Mouse (Mus musculus) lung, postnatal 0 days (tissue): ENCODE measurements at regions not wholly inside any gene's neighbourhood (a gene's known extent, or its start where the extent isn't known, plus 50 kb on each side); places are given as distances from the start of the nearest gene placed in this dataset.

ENCODE experiments used
- CTCF ChIP-seq: IDR thresholded peaks from 2 replicates; pipeline ENCODE4 v1.5.1; 2016; ENCODE audit warnings: antibody characterized with exemption, mild to moderate bottlenecking
- EP300 ChIP-seq: IDR thresholded peaks from 2 replicates; pipeline ENCODE4 v1.6.1; 2016; ENCODE audit warnings: antibody characterized with exemption, mild to moderate bottlenecking, control low read depth

GRCm38 (mm10) chr8:10928836-10929235 is 79.4 kb downstream of the Irs2 start:
- TF ChIP-seq CTCF = no peak
- no peak for TF ChIP-seq EP300
